Mouse (Mus musculus): ENCODE measurements at regions not wholly inside any gene's neighbourhood (a gene's known extent, or its start where the extent isn't known, plus 50 kb on each side); places are given as distances from the start of the nearest gene placed in this dataset.

- no peak for DNase-seq (ENCODE audit: low spot score in 2 of 2)
Observed at GRCm38 (mm10) chr1:75612083-75612720, 66.1 kb downstream of the Slc4a3 start.

DNA sequence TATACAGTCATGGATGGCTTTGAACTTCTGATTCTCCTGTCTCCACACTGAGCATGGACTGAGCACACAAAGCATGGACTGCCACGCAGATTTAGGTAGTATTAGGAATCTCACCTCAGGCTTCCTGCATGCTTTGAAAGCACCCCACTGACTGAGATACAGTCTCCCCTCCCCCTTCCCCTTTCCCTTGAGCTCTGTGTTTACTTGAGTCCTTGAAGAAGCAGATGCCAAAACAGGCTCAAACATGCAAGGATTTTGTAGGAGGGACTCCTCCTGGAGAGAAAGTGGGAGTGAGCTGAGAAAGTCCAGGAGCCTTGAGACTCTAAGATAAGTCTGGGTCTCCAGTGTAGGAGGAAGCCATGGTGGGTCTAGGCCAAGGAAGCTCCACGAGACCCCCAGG, 67.1 kb downstream of the Slc4a3 start:
- DNase-seq (ENCODE audit: low spot score in 2 of 2), result no peak

DNA sequence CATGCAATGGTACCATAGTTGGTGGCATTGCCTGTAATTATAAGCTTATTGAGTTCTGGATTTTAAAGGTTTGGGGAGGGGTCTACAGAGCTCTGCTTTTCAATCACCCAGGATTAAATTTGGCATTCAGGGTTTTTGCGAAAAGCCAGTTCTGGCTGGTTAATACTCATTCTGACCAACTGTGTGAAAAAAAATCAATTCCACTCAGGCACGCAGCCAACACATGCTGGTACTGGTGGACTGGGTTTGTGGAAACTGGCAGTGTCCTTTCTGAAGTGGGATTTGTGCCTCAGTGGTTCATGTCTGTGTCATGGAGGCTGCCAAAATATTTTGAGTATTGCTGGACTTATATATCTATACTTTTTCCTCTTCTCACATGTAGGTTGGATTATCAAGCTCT, 70.9 kb downstream of the Slc4a3 start:
- peak in 1 of 2 experiments; percentile 58 for DNase-seq (ENCODE audit: low spot score in 2 of 2)

GRCm38 (mm10) chr1:75618367-75618790, 72.3 kb downstream of the Slc4a3 start:
- no peak for DNase-seq (ENCODE audit: low spot score in 2 of 2)

DNA sequence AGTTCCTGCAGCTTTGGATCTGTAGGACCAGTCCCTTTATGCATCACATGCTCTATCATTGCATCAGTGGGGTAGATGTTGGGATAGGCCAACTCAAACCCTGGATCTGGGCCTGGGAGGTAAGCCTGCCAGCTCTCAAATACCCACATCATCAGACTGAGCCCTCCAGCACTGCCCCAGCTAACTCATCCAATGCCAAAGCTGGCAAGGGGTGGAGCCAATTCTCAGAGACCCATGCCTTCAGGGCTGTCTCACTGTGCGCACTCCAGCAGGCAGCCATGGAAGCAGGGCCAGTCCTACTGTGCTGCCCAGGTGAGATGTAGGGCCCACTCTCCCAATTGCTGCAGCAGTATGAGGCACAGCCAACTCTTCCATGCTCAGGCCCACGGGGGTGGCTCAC, 84.2 kb downstream of the Slc4a3 start:
- no peak for DNase-seq (ENCODE audit: low spot score in 2 of 2)

GRCm38 (mm10) chr1:75631729-75632128, 85.7 kb downstream of the Slc4a3 start:
- no peak for DNase-seq (ENCODE audit: low spot score in 2 of 2)

DNA sequence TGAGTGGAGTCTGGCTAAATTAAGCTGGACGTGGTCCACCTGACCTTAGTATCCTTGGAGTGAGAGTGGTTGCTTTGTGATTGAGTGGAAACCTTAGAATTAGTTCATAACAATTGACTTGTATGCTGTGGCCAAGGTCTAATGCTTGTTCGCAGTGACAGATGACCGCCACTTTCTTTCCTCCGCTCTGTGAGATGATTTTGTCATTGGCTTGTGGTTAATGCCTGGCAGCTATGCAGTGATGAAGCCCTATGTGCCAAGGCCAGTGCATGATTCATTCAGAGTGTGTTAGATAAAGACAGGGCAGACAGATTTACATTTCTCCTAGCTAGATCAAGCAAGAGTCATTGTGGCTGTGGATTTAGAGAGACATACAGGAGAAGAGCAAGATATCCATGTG, 89.5 kb downstream of the Slc4a3 start:
- no peak for DNase-seq (ENCODE audit: low spot score in 2 of 2)

- DNase-seq (ENCODE audit: low spot score in 2 of 2), result no peak
Observed at GRCm38 (mm10) chr1:75639031-75640001, 93.2 kb downstream of the Slc4a3 start.

DNA sequence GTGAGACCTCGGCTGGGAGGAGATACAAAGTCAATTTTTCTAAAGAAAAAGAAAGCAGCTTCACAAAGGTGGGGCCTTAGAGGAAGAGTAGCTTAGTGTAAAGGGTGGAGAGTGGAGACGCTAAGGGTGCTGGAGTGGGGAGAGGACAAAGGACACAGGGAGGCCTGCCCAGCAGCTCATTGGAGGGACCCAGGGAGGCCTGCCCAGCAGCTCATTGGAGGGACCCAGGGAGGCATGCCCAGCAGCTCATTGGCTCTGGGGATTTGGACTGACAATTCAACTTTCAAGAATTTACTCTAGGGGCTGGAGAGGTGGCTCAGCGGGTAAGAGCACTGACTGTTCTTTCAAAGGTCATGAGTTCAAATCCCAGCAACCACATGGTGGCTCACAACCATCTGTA, 96.4 kb downstream of the Slc4a3 start:
- DNase-seq (ENCODE audit: low spot score in 2 of 2), result no peak

DNA sequence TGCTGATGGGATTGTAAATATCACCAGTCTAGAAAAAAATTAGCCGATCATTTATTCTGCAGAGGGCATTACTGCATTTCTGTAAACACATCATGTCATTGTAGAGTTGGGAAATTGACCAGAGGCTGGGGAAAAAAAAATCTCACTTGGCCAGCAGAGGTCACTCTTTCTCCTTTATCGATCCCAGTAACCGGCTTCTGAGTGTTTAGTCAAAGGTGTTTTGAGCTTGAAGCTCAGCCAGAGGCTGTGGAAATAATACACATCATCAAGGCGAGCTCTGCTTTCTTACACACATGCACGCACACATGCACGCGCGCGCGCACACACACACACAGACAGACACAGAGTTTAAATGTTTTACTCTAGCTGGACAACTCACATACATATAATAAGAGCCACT, 106.5 kb downstream of the Slc4a3 start:
- peak; percentile 77 to 82 for DNase-seq (ENCODE audit: low spot score in 2 of 2)

DNA sequence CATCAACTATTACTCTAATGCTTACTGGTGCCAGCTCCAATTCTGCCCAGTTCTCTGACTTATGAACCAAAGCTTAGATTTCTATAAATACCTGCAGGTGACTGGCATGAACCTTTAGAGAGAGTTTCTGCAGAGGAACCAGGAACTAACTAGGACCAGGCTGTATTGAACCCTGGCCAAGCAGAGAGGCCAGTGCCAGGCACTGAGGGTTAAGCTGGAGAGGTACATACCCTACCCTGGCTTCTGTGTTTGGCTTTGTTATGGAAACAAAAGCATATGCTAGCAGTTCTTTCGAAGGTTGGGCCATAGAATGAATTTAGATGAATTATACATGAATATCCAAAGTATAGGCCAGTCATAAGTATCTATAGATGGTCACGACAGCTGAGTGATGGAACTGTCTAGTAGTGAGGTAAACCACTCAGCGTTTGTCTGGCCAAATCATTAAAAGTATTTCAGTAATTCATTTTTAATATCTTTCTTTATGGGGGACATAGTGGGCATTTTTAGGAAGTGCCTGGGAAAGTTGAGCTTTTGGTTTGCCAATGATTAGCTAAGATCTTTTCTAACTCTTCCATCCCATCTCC, 107.0 kb downstream of the Slc4a3 start:
- peak in 1 of 2 experiments; percentile 31 for DNase-seq (ENCODE audit: low spot score in 2 of 2)

DNA sequence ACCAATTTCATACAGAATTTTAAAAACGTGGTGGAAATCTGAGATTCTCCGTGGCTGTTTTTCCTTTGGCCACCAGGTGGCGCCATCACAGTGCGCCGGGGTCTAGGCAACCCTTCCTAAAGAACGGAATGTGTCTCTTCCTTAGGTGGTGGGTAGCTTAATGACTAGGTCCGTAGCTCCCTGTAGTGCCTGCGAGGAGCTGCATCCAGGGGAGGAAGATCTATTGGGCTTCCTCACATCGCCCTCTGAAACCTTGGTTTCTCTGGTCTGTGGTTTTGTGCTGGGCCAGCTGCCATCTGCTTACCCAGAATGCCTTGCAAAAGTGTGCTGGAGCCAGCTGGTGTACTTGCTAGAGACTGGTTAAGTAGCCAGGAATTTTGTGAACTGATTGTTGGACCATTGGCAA, 107.6 kb downstream of the Slc4a3 start:
- peak; percentile 86 to 90 for DNase-seq (ENCODE audit: low spot score in 2 of 2)

DNA sequence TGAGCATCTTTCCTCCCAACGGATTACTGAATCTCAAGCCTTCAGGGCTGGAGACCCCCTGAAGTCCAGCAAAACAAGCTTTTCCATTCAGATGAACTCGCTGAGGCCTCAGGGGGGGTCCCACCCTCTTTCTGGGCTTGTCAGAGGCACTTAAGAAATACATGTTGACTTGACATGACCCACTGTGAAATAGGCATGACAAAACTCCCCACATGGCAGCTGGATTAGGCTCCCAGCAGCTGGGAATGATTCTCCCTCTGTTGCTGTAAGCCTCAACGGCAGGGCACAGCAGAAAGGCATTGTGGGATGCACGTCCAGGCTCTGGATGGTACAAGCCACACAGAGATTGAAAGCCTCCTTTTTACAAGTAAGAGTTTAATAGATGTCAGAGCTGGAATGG, 110.5 kb downstream of the Slc4a3 start:
- no peak for DNase-seq (ENCODE audit: low spot score in 2 of 2)

GRCm38 (mm10) chr1:75660336-75661100, 114.5 kb downstream of the Slc4a3 start:
- DNase-seq (ENCODE audit: low spot score in 2 of 2), result no peak

DNA sequence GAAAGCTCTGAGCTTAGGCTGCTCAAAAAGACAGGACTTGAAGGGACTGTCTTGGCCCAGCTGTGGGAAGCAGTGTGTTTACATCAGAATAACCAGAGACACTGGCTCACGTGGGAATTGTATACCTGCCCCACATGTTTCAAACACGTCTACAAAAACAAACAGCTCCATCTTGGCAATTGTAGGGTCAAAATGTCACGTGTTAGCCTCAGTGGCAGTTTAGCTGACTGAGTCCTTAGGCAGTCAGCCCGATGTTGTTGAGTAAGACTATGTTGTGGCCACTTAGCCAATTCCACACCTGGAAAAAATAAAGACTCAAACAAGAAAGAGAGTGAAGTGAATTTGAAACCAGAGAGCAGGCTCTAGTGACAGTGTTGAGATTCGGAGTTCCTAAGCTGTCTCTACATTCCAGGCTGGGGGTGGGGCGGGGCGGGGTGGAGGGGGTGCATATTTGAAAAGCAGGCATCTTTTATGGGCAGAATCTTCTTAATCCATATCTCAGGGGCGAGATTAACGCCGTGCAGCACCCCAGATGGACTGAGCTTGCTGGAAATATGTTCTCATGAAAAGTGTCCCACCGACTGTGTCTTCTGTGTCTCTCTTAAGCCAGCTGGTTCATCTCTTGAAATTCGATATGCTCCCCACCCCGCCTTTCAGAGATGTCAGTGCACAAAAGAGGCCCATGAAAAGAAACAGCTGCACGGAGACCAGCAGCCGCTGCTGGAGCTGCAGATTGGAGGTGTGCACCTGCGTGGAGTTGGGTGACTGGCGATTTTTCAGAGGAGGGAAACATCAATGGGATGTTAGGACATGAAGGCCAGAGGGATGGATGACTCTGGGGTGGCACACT, 116.3 kb downstream of the Slc4a3 start:
- DNase-seq (ENCODE audit: low spot score in 2 of 2), result no peak

DNA sequence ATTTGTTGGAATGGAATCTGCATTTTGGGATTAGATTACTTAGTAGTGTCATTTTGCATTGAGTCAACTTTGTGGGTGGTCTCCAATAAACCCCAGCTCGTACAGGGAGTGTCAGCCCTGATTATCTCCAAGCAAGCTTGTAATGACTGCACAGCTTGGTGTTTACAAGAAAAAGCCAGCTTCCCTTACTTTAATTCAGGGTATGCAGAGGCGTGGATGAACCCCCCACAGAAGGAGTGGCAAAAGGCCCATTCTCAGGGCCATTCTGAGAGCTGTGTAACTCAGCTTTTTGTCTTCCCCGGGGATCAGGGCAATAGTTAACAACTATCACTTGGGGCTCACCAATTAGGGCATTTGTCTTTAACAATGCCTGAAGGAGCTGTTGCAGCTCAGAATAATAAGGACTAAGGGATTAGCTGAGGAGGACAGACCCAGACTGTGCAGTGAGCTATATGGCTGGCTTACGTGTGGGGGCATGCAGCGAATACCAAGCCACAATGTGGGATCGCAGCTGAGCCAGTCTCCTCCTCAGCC, 121.7 kb downstream of the Slc4a3 start:
- DNase-seq (ENCODE audit: low spot score in 2 of 2), result no peak

DNA sequence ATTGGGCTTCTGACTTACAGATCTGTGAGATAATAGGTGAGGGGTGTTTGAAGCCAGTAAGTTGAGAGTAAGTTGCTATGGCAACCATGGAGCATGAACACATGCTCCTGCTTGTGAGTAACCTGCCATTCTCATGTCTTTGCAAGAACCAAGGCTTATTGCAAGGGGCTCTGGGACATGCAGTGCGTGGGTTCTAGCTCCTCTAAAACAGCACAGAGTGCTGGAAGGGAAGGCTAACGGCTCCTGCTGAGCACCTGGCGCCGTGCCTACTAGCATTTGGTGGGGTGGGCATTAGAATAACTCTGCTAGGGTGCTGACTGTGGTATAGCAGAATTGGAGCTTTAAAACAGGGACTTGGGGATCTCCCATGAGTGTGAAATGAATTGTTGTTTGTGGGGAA, 130.2 kb downstream of the Slc4a3 start:
- DNase-seq (ENCODE audit: low spot score in 2 of 2), result peak; percentile 50 to 56

DNA sequence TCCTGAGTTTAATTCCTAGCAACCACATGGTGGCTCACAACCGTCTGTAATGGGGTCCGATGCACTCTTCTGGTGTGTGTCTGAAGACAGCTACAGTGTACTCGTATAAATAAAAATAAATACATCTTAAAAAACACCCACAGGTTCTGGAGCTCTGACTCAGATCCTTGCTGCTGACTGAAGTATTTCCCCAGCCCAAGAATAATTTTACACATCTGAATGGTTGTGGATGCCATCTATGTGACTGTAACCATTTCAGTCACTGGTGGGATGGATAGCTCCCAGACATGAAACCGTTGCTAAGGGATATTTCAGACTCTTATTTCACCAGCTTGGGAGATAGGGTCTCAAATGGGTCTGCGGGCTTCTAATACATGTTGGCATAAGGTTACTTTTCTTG, 131.6 kb downstream of the Slc4a3 start:
- no peak for DNase-seq (ENCODE audit: low spot score in 2 of 2)

DNA sequence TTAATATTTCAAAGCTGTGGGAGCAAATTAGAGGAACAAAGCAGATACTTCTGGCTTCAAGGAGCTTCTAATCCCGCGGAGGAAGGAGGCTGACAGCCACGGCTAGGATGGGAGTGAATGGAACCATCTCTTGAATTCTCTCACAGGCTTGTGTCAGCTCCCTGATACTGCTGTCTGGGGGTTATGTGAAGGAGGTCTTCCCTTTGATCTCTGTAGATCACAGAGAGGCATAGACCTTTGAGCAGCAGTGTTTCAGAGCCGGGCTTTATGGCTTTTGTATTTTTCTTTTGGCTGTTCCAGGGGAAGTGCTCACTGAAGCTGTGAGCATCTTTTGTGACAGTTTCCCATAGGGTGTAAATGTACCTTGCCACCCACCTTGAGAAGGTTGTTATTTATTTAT, 132.2 kb downstream of the Slc4a3 start:
- no peak for DNase-seq (ENCODE audit: low spot score in 2 of 2)

DNA sequence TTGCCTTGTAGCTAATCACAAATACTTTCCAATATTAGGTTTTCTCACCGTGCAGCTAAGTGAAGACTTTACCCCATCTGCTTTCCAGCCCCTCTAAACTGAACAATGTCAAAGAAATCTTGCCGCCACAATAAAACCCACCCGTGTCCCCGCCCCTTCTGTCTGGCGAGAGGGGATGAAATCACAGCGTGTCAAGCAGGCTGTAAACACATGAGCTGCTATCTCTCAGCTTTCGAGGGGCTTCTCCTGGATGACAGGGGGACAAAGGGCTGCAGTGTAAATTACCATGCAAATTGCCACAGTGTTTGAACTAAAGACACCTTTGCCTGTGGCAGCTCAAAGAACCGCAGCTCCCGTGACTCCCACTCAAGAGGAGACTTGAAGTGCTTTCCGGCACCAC, 134.3 kb downstream of the Slc4a3 start:
- DNase-seq (ENCODE audit: low spot score in 2 of 2), result no peak

Measured in layer of hippocampus, postnatal 10 days (tissue).